Mouse (Mus musculus) bone marrow, adult 2 months (tissue): ENCODE measurements around the gene Akt1. TPM values are rescaled to one million over a fixed set of nuclear protein-coding genes. Genes with fewer than 3 reads are reported as not detected.

Experiments used
- H3K27ac ChIP-seq: fragments of 200-500 bp; 2 replicates; pipeline ENCODE4 v1.5.1; 2012; ENCODE audit warnings: low read depth, mild to moderate bottlenecking, control low read depth, inconsistent platforms, low read length; ENCODE audit not compliant: control insufficient read depth, poor library complexity, insufficient read depth
- H3K4me1 ChIP-seq: fragments of 200-500 bp; 2 replicates; pipeline ENCODE4 v1.6.1; 2011; ENCODE audit warnings: low read length; ENCODE audit not compliant: control insufficient read depth, insufficient read depth
- H3K4me3 ChIP-seq: fragments of 200-500 bp; replicated peaks from 2 replicates; pipeline ENCODE3; 2011; ENCODE audit warnings: mild to moderate bottlenecking, low read depth, low read length, control low read depth; ENCODE audit not compliant: control insufficient read depth
- CTCF ChIP-seq: fragments of 200-500 bp; IDR thresholded peaks from 2 replicates; pipeline ENCODE4 v1.5.1; 2011; ENCODE audit warnings: low read length, control low read depth; ENCODE audit not compliant: control insufficient read depth, insufficient read depth
- POLR2A ChIP-seq: fragments of 200-500 bp; IDR thresholded peaks from 2 replicates; pipeline ENCODE4 v1.6.1; 2011; ENCODE audit warnings: low read depth, mild to moderate bottlenecking, control low read depth, low read length, borderline replicate concordance; ENCODE audit not compliant: control insufficient read depth
- WGBS: fragments of 180-500 bp; shearing (Covaris S2); methylation state at CpG from one replicate; pipeline ENCODE4 v1.1.7; 2018; 5-methylcytosine and 5-hydroxymethylcytosine counted together
- polyA plus RNA-seq: library from polyadenylated mRNA; stranded (reverse); fragments of >200 nt; gene quantifications from 2 replicates; pipeline ENCODE4 v1.2.4, GENCODE M21; 2011; ENCODE audit warnings: low replicate concordance; ENCODE audit not compliant: missing spikeins, insufficient read depth, insufficient read length

Akt1 gene
- polyA plus RNA-seq, 1 experiment: 56.1 TPM

DNA sequence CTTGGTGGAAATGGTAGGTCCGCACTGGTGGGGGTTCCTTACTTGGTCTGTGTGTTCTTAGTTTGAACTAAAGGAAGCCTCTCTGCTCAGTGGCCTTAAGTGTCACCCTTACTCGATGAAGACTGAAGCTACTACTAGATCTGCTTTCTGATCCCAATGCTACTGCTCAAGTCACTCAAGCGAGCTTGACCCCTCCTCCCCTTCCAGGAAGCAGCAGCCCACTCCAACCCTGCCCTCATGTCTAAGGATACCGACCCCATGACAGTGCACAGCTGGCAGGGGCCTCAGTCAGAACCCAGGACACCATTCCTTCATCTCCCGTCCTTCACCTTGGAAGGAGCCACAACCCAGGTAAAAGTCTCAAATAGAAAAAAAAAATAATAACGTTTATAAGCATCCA, 45.5 kb upstream of the Akt1 start, which contains the start of gene Cep170b:
Gene Cep170b, plus strand, starts transcription at position 240 of the 400 bp plus-strand sequence.
- Histone ChIP-seq H3K27ac (no peak within 1 kb of the TSS), H3K4me3 (no peak within 1 kb of the TSS)
- WGBS: 67% methylated on average over 6 of the region's 6 CpGs

DNA sequence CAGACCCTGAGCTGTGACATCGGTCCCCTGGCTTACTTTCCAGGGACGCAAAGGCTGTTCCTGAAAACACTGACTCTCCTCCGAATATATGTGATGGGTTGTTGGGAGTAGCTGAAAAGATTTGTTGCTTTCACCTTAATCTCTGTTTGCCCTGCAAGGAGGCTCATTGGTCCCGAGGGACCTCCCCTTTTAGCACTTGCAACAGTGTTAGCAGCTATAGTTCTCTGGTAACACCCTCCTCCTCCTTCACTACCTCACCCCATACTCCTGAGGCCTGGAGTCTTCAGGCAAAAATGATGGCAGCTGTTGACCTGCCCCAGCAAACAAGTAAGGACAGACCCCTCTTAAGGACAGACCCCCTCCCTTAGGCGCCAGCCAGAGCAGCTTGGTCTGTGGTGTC, 44.3 kb upstream of the Akt1 start:
- H3K27ac ChIP-seq: no peak overlapping the region
- H3K4me3 ChIP-seq: no peak overlapping the region
- WGBS: 73% methylated on average over 5 of the region's 5 CpGs
- H3K4me1 ChIP-seq: no peaks in the 10 kb centered on the region
- TF ChIP-seq POLR2A (no peak), CTCF (no peak)

More for the DNA sequence above, 45.5 kb upstream of the Akt1 start, which contains the start of gene Cep170b:
- no peak for TF ChIP-seq POLR2A
- H3K4me1 ChIP-seq: no peaks in the 10 kb centered on the region

DNA sequence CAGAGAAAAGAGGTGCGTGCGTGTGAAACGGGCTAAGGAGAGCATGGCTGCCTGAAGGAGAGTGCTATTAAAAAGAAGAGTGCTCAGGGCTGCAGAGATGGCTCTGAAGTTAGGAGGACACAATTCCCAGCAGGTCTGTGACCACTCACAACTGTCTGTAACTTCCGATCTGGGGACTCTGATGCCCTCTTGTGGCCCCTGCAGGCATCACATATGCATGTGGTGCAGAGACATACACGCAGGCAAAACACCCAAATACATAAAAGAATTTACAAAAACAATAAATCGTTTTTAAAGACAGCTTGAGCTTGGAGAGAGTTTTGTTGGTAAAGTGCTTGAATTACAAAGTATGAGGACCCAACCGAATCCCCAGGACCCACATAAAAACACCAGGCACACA, 42.5 kb upstream of the Akt1 start:
- H3K27ac ChIP-seq: no peak overlapping the region
- no peak overlapping the region for H3K4me3 ChIP-seq
- 33% methylated on average over 7 of the region's 7 CpGs for WGBS
- H3K4me1 ChIP-seq: no peaks in the 10 kb centered on the region
- TF ChIP-seq CTCF (peak; percentile 75), POLR2A (no peak)

DNA sequence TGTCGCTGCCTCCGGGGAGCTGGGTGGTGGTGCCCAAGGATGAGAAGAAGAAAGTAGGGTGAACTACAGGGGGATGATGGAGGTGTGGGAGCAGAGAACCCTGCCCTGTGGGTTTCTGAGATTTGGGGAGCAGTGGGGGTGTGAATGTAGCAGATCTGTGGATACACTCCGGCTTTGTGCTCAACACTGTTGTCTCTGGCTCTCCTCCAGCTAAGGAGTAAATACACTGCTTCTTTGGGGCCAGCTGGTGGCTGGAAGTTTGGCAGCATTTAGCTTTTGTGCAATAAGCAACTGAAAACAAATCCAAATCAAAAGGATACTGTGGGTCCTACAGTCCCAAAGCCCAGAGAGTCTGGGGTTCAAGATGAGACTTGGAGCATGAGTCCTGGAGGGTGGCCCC, 39.3 kb upstream of the Akt1 start:
- TF ChIP-seq CTCF: no peak
- TF ChIP-seq POLR2A: no peak
- Histone ChIP-seq H3K4me3 (no peak overlapping the region), H3K4me1 (no peaks in the 10 kb centered on the region), H3K27ac (no peak overlapping the region)
- WGBS: 66% methylated on average over 3 of the region's 3 CpGs

DNA sequence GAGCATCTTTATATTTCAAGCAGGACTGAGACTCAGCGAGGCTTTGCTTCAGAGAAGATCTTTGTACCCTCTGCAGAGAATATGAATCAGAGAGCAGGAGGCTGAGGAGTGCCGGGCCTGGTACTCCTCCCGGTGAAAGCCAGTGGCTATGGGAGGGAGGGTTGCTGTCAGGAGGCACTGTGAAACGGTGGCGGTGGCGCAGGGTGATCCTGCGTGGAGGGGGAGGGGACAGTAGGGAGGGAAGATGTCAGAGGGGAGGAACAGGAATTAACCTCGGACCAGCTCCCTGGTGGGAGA, 32.8 kb upstream of the Akt1 start:
- Histone ChIP-seq H3K4me1 (no peaks in the 10 kb centered on the region; the same call in 1 of the 2 replicates), H3K27ac (no peak overlapping the region), H3K4me3 (no peak overlapping the region)
- TF ChIP-seq CTCF: no peak
- no peak for TF ChIP-seq POLR2A
- WGBS: 41% methylated on average over 8 of the region's 8 CpGs

DNA sequence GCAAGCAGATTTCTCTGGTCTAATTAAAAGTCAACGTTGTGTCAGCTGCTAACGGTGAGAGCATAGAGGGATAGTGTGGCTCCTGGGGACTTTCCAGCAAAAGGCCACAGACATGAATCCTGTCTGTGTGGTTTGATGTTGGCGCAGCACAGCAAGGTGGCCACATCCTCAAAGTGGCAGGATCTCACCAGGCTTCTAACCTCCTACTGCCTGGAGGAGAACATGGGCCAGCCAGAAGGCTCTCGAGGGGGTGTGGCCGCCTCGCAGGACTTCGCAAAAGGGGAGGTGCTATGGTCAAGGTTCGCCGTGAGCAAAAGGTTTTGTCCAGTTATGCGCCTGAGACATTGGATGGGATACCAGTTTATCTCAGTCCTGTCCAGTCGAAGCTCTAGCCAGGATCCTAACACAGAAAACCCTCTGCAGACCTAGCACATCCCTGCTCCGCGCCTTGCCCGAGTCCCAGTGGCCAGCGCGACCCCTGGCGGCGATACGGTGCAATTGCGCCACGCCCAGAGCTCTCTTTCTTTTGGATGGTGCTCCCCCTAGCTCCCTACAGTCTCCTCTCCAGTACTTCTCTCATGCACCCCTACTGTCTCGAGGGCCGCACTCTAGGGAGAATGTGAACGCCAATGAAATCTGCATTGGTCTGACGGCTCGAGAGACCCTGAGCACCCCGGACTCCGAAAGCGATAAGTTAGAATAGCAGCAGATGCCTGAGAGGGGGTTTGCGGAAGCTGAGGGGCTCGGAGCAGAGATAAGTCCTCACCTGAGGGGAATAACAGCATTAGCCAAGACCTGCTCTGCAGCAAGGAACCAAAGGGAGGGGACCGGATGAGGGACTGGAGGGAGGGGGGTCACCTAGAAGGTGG, 32.3 kb upstream of the Akt1 start:
- 10% methylated on average over 32 of the region's 32 CpGs for WGBS
- H3K27ac ChIP-seq: no peak overlapping the region
- peak; percentile 99 for TF ChIP-seq CTCF
- no peak for TF ChIP-seq POLR2A
- H3K4me1 ChIP-seq: no peaks in the 10 kb centered on the region; the same call in 1 of the 2 replicates
- H3K4me3 ChIP-seq: peak overlapping the region; percentile 9

DNA sequence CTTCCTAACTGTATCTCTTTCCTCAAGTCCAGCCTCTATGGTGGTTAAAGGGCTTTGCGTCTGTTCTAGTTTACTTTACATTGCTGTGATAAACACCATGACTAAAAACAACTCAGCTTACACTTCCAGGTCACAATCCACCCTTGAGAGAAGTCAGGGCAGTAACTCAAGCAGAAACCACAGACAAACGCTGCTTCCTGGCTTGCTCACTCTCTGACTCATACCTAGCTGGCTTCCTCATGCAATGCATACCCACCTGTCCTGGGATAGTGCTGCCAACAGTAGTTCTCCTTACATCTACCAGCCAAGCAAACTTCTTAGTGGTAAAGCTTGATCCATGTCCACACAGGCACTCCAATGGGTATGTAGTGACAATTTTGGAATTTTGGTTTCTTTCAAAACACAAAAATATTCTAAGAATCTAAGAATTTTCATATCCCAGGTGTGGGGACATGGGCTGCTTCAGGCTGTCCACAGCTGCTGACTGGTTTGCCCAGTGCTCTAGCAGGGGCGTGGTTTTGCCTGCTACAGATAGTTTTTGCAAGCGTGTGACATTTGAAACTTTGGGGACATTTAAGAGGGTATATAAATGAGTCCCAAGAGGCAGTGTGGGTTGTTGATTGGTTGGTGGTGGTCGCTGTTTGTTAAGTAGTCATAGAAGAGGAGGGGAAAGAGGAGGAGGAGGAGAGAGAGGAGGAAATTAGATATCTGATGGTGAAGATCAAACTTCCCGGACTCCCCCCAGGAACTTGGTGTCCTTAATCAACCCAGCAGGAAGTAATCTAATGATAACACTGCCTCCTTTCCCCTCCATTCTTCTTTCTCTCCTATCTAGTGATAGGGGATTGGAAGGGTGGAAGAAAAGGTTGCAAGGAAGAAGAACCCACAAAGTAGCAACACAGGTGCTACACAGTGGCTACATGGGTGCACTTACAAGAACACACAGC, 28.0 kb upstream of the Akt1 start:
- Histone ChIP-seq H3K27ac (no peak overlapping the region), H3K4me3 (no peak overlapping the region), H3K4me1 (no peaks in the 10 kb centered on the region; the same call in 1 of the 2 replicates)
- no peak for TF ChIP-seq POLR2A
- TF ChIP-seq CTCF: no peak
- WGBS: 27% methylated on average over 6 of the region's 6 CpGs

DNA sequence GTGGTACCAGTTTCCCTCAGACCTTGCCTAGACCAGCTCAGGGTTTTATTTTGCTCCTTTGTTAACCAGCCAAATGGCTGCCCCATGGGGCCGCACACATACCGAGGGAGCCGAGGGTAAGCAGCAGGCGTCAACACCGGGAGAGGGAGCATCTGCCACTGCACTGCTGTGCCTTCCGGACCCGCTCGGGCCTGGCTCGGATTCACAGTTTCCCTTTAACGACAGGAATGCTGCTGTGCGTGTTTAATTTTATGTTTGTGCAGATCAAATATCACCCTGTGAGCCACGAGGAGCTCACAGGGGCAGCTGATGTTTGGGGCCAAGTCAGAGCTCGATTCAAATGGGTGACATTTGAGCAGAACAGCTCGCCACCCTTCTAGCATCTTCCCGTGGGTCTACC, 25.8 kb upstream of the Akt1 start:
- H3K4me3 ChIP-seq: no peak overlapping the region
- no peak for TF ChIP-seq CTCF
- no peak for TF ChIP-seq POLR2A
- WGBS: 47% methylated on average over 15 of the region's 15 CpGs

More for the DNA sequence above, 25.8 kb upstream of the Akt1 start:
- no peaks in the 10 kb centered on the region for H3K4me1 ChIP-seq
- H3K27ac ChIP-seq: no peak overlapping the region
